ENCODE assay signal across 10 mouse cellular contexts in the genomic region with DNA sequence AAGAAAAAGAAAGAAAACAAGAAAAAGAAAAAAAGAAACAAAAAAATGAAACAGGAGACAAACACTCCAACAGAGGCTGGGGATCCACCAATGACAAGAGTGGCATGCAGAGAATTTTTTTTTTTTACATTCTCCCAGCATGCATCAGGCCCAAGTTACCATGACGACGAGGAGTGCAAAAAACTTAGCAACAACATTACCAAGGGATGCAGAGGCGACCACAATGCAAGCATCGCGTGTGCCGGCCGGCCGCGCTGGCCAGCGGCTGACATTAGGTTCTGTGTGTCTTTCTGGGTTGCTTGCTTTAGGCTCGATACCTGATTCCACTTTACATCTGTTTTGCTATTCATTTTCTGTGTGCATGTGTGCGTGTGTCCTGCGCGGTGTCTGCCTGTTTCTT. TPM values are rescaled to one million over a fixed set of nuclear protein-coding genes. Genes with fewer than 3 reads are reported as not detected.
DNase-seq lines count a peak whose midpoint lies in the region; ATAC-seq and TF ChIP-seq lines count a peak whose summit lies in the region.
"Had no signal": no experiment of that assay in that cellular context is flagged by ENCODE, and none has a peak within 500 bp of the region (broad histone marks: within the 10 kb centered on the region; RNA-seq: fewer than 3 reads in every experiment).

No protein-coding gene starts in this region.

- no peak overlapping the region for H3K4me2 ChIP-seq in hindbrain, embryonic 11.5 days (replicated peaks; ENCODE audit: low read depth, low read length)
- no peak overlapping the region for H3K4me2 ChIP-seq in midbrain, postnatal 0 days (ENCODE audit: low read depth, low read length, poor library complexity, severe bottlenecking)

- H3K27ac ChIP-seq in hindbrain, embryonic 11.5 days (ENCODE audit: low read depth, low read length) = no peak overlapping the region
- peak overlapping the region; percentile 55; the same call in 1 of the 2 replicates for H3K27ac ChIP-seq in midbrain, postnatal 0 days (ENCODE audit: low read depth, low read length)

- whole genome bisulfite sequencing in hindbrain, embryonic 11.5 days = 51% methylated on average over 14 of the region's 14 CpGs
- WGBS in midbrain, postnatal 0 days = 23% methylated on average over 14 of the region's 14 CpGs

- H3K36me3 ChIP-seq in hindbrain, embryonic 11.5 days (ENCODE audit: control insufficient read depth, insufficient read depth, low read length) = peaks cover 21% of the 10 kb centered on the region
- H3K36me3 ChIP-seq in midbrain, postnatal 0 days (ENCODE audit: insufficient read depth, low read length) = peaks cover 64% of the 10 kb centered on the region

- H3K4me1 ChIP-seq in hindbrain, embryonic 11.5 days (replicated peaks; ENCODE audit: control insufficient read depth, insufficient read depth, low read length) = peaks cover 6% of the 10 kb centered on the region; the same call in 1 of the 2 replicates
- no peaks in the 10 kb centered on the region for H3K4me1 ChIP-seq in midbrain, postnatal 0 days (ENCODE audit: insufficient read depth, low read length)

- H3K9ac ChIP-seq in hindbrain, embryonic 11.5 days (ENCODE audit: low read depth, low read length) = no peak overlapping the region
- H3K9ac ChIP-seq in midbrain, postnatal 0 days (replicated peaks; ENCODE audit: low read length, poor library complexity, severe bottlenecking) = no peak overlapping the region

- H3K4me3 ChIP-seq in hindbrain, embryonic 11.5 days (ENCODE audit: low read depth, low read length) = no peak overlapping the region
- no peak overlapping the region for H3K4me3 ChIP-seq in midbrain, postnatal 0 days (ENCODE audit: low read depth, low read length)
- H3K4me3 ChIP-seq: megakaryocyte, embryonic 14.5 days had no signal

- H3K9me3 ChIP-seq in hindbrain, embryonic 11.5 days (ENCODE audit: control insufficient read depth, low read length) = no peaks in the 10 kb centered on the region
- no peaks in the 10 kb centered on the region for H3K9me3 ChIP-seq in midbrain, postnatal 0 days (ENCODE audit: low read length)
- H3K9me3 ChIP-seq: megakaryocyte, embryonic 14.5 days had no signal

- no peak for TF ChIP-seq CTCF in midbrain, postnatal 0 days (IDR thresholded peaks at IDR 0.05)

- DNase-seq in CD4-positive, CD25-positive, alpha-beta regulatory T cell, adult 2 months (ENCODE audit: low read depth, low spot score) = peak; percentile 84
- DNase-seq in NIH3T3 (ENCODE audit: low read depth) = peak; percentile 58
- peak; percentile 74 for DNase-seq in hindbrain, embryonic 11.5 days (ENCODE audit: low spot score)
- peak; percentile 84 for DNase-seq in midbrain, postnatal 0 days (ENCODE audit: low spot score)
- DNase-seq in heart, adult 8-10 months (ENCODE audit: low spot score) = no peak
- DNase-seq in heart, adult 9 months (ENCODE audit: low spot score in 2 of 2) = no peak
- no peak for DNase-seq in urinary bladder, postnatal 10 days (ENCODE audit: low spot score)
- DNase-seq: cerebellum, postnatal 10 days; kidney, adult 9 months had no signal

- ATAC-seq in hindbrain, embryonic 11.5 days (ENCODE audit: low FRiP score) = no peak
- peak; percentile 45; the same call in 1 of the 2 replicates for ATAC-seq in midbrain, postnatal 0 days (ENCODE audit: low FRiP score)

- no peaks in the 10 kb centered on the region for H3K27me3 ChIP-seq in hindbrain, embryonic 11.5 days (ENCODE audit: control insufficient read depth, insufficient read depth, low read length)
- H3K27me3 ChIP-seq in midbrain, postnatal 0 days (ENCODE audit: insufficient read depth, low read length) = no peaks in the 10 kb centered on the region

RNA-seq across cellular contexts. Expression of a gene that starts 30.9 kb away (rescaled TPM):
- polyA plus RNA-seq in hindbrain, embryonic 11.5 days (2014; fragmentation: Nextera tagmentation; extraction: Ambion mirVana) = 142 and 156 TPM in 2 replicates
- 716 and 795 TPM in 2 replicates for total RNA-seq in midbrain, postnatal 0 days (2014; rRNA removed)
- polyA plus RNA-seq in midbrain, postnatal 0 days (2015; fragmentation: Nextera tagmentation; extraction: Ambion mirVana) = 208 and 225 TPM in 2 replicates
- total RNA-seq in heart, adult 8-10 months (2022) = 10 to 100 TPM; 54.3 to 66.4 (median 60.0) TPM

Comparison
In these comparisons a context has a peak if more than half of its experiments do, and no peak if none do; other contexts are left out.
1. DNase-seq: peak in CD4-positive, CD25-positive, alpha-beta regulatory T cell, adult 2 months (single experiment), NIH3T3 (single experiment), hindbrain, embryonic 11.5 days (single experiment) and midbrain, postnatal 0 days (single experiment); none in heart, adult 8-10 months (single experiment), heart, adult 9 months (0 of 2) and urinary bladder, postnatal 10 days (single experiment).
2. RNA of a gene that starts 30.9 kb away (total RNA-seq): 716 to 795 TPM in midbrain, postnatal 0 days; 54.3 to 66.4 TPM in heart, adult 8-10 months; every median in the first group is over 10 times any median in the second.